Mouse (Mus musculus): ENCODE results near the gene Uhrf1bp1l.

GRCm38 (mm10) chr10:89714910-89715309 lies 29.9 kb upstream of the Uhrf1bp1l start:
- no peak for TF ChIP-seq CTCF (IDR thresholded peaks at IDR 0.05; ENCODE audit: borderline replicate concordance, insufficient read depth, low read length)
- no peak for TF ChIP-seq POLR2A (IDR thresholded peaks at IDR 0.05; ENCODE audit: low read depth, low read length)
